Mouse (Mus musculus) lung, embryonic 14.5 days (tissue): ENCODE measurements around the gene Myo10. TPM values are rescaled to one million over a fixed set of nuclear protein-coding genes. Genes with fewer than 3 reads are reported as not detected.

Experiments used
- ATAC-seq: fragments of 200-750 bp; cut with Nextera tagmentation; 2 replicates; pipeline ENCODE4 v1.8.0; 2017; ENCODE audit warnings: mild to moderate bottlenecking, moderate TSS enrichment, moderate library complexity; ENCODE audit not compliant: insufficient read depth
- DNase-seq: peaks from one replicate; pipeline ENCODE4 v3.0.0-alpha.2; 2015
- H3K27ac ChIP-seq: fragments of 300-500 bp; sonication (generic); 2 replicates; pipeline ENCODE4 v1.5.1; 2014; ENCODE audit warnings: low read depth, mild to moderate bottlenecking, moderate library complexity
- H3K27me3 ChIP-seq: fragments of 300-500 bp; sonication (generic); 2 replicates; pipeline ENCODE4 v1.6.1; 2014; ENCODE audit warnings: low read length, control low read depth; ENCODE audit not compliant: insufficient read depth
- H3K36me3 ChIP-seq: fragments of 300-500 bp; sonication (generic); 2 replicates; pipeline ENCODE4 v1.6.1; 2014; ENCODE audit warnings: control low read depth; ENCODE audit not compliant: insufficient read depth
- H3K4me1 ChIP-seq: fragments of 300-500 bp; sonication (generic); 2 replicates; pipeline ENCODE4 v1.6.1; 2014; ENCODE audit warnings: antibody characterized with exemption, control low read depth; ENCODE audit not compliant: insufficient read depth
- H3K4me2 ChIP-seq: fragments of 300-500 bp; sonication (generic); 2 replicates; pipeline ENCODE4 v1.6.1; 2014; ENCODE audit warnings: mild to moderate bottlenecking
- H3K4me3 ChIP-seq: fragments of 300-500 bp; sonication (generic); 2 replicates; pipeline ENCODE4 v1.5.1; 2014; ENCODE audit warnings: low read depth, low read length
- H3K9ac ChIP-seq: fragments of 300-500 bp; sonication (generic); 2 replicates; pipeline ENCODE4 v1.6.1; 2014
- H3K9me3 ChIP-seq: fragments of 300-500 bp; sonication (generic); 2 replicates; pipeline ENCODE4 v1.6.1; 2016; ENCODE audit warnings: low read depth, low read length, control low read depth
- CTCF ChIP-seq: IDR thresholded peaks from 2 replicates; pipeline ENCODE4 v1.5.1; 2016; ENCODE audit warnings: antibody characterized with exemption, low read depth
- WGBS: fragments of 180-500 bp; shearing (Covaris S2); extraction: QIAGEN DNeasy Blood & Tissue Kit; methylation state at CpG from one replicate; pipeline ENCODE4 v1.1.7; 2014; 5-methylcytosine and 5-hydroxymethylcytosine counted together
- polyA plus RNA-seq: library from polyadenylated mRNA; unstranded; fragments of >200 nt; fragmentation: Nextera tagmentation; extraction: Ambion mirVana; gene quantifications from 2 replicates; pipeline ENCODE4 v1.2.1, GENCODE M21; 2014

Myo10 gene
- polyA plus RNA-seq, 1 experiment from 2014 or later = 54.8 TPM

DNA sequence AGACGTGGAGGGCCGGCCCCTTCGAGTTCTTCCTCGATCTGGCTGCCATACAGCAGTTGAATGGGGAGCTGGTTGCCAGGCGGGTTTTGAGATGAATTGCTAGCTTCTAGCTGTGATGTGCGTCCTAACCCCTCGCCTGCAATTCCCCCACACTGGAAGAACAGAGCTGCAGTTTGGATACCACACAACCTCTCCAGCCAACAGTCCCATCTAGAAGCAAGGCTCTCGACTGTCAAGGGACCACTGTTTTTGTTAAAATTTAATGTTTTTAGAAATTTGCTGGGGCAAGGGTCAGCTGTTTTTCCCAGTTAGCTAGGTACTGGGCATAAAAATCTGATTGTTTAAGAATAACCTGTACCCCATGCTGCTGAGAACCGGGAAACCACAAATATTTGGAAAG, 165.1 kb downstream of the Myo10 start:
- Histone ChIP-seq H3K27ac (peak overlapping the region; percentile 8; the same call in 1 of the 2 replicates), H3K9ac (no peak overlapping the region), H3K9me3 (no peaks in the 10 kb centered on the region), H3K4me1 (no peaks in the 10 kb centered on the region), H3K36me3 (peaks cover 90% of the 10 kb centered on the region), H3K4me3 (no peak overlapping the region), H3K27me3 (no peaks in the 10 kb centered on the region), H3K4me2 (no peak overlapping the region)
- DNase-seq (no peak), ATAC-seq (no peak)
- no peak for TF ChIP-seq CTCF
- 73% methylated on average over 9 of the region's 9 CpGs for WGBS

DNA sequence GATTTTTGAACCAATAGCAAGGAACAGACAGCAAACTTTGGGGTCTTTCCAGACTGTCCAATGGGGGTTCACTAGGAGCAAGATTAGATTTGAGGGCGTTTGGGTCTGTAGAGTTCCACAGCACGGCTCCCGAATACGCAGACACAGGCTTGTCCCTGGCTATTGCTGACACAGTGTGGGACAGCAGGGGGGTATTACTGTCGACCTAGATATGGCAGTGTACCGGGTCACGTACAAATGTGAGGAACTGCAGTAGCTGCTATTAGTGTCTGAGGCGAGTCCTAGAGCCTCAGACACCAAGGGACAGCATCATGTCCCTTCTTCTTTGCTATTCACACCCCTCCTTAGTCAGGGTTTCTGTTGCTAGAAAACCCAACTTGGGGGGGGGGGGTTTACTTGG, 165.6 kb downstream of the Myo10 start:
- Histone ChIP-seq H3K36me3 (peaks cover 90% of the 10 kb centered on the region), H3K4me3 (no peak overlapping the region), H3K9ac (no peak overlapping the region), H3K4me1 (no peaks in the 10 kb centered on the region), H3K9me3 (no peaks in the 10 kb centered on the region), H3K4me2 (no peak overlapping the region), H3K27ac (no peak overlapping the region), H3K27me3 (no peaks in the 10 kb centered on the region)
- 90% methylated on average over 8 of the region's 8 CpGs for WGBS
- ATAC-seq (no peak), DNase-seq (no peak)
- TF ChIP-seq CTCF = no peak

DNA sequence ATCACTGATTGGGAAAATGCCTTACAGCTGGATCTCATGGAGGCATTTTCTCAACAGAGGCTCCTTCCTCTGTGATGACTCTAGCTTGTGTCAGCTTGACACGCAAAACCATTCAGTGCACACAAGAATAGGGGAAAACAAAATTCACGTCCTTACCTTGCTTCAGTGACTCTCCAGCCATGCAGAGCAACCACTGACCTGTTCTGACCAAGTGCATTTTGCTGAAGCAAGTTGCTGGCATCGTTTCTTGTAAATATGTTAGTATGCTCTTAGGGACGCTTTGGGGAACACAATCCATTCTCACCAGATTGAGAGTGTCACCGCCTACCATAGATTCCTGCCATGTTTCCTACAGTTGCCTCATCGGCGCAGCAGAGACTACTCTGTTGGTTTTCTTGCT, 166.2 kb downstream of the Myo10 start:
- H3K4me2 ChIP-seq = no peak overlapping the region
- DNase-seq = no peak
- WGBS = 88% methylated on average over 7 of the region's 7 CpGs
- H3K27me3 ChIP-seq = no peaks in the 10 kb centered on the region
- H3K9me3 ChIP-seq = no peaks in the 10 kb centered on the region
- no peak overlapping the region for H3K4me3 ChIP-seq
- no peak for ATAC-seq
- TF ChIP-seq CTCF = no peak
- no peak overlapping the region for H3K9ac ChIP-seq
- H3K36me3 ChIP-seq = peaks cover 90% of the 10 kb centered on the region
- H3K4me1 ChIP-seq = no peaks in the 10 kb centered on the region
- H3K27ac ChIP-seq = no peak overlapping the region

DNA sequence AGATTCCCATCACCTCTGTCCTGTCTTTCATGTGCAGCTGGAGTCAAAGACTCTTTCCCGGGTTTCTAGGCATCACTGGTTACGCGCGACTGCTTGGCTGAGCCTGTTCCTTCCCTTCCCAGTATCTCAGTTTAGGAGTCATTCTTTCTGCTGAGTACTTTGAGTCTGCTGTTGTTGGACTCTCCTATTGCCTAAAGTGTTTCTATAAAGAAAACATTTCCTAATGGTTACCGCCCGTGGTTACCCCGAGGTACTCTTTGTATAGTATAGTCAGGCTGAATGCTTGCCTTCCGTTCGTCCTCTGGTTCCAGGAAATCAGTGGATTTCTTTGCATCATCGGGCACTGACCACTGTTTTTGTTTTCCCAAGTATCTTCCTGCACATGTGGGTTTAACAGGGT, 166.9 kb downstream of the Myo10 start:
- 80% methylated on average over 10 of the region's 10 CpGs for WGBS
- Histone ChIP-seq H3K36me3 (peaks cover 90% of the 10 kb centered on the region), H3K27ac (no peak overlapping the region), H3K4me2 (no peak overlapping the region), H3K4me3 (no peak overlapping the region), H3K9ac (no peak overlapping the region), H3K27me3 (no peaks in the 10 kb centered on the region), H3K4me1 (no peaks in the 10 kb centered on the region), H3K9me3 (no peaks in the 10 kb centered on the region)
- ATAC-seq = no peak
- DNase-seq = no peak
- no peak for TF ChIP-seq CTCF

DNA sequence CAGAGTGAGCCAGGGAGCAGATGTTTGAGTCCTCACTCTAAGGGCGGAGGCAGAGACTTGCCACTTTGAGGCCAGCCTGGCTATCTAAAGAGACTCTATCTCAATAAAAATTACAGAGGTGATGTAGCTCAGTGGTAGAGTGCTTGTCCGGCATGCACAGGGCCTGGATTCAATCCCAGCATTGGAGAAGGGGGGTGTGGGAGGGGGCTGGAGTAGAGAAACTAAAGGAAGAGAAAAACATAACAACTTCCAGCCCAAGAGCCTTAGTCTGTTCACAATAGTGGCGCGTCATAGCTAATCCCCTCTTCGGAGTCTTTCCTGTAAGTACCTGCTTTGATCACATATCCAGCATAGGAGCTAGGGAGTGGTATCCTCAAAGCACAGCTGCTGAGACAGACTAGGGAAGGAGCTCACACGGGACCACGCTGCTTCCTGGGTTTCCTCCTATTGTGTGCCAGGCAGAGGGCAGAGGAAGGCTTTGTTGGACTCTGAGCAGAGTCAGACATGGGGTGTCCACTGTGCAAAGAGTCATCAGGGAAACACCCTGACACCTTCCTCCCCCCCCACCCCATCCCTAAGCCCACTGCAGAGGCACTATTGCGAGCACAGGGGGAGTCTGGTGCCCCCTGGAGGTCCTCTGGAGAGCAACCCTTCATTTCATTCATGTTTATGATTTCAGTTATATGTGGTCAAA, 169.5 kb downstream of the Myo10 start:
- Histone ChIP-seq H3K4me2 (no peak overlapping the region), H3K27ac (no peak overlapping the region), H3K27me3 (no peaks in the 10 kb centered on the region), H3K36me3 (peaks cover 87% of the 10 kb centered on the region), H3K4me3 (no peak overlapping the region), H3K9me3 (no peaks in the 10 kb centered on the region), H3K4me1 (no peaks in the 10 kb centered on the region), H3K9ac (no peak overlapping the region)
- peak; percentile 46 for DNase-seq
- peak; percentile 77 for ATAC-seq
- WGBS = 77% methylated on average over 8 of the region's 8 CpGs
- TF ChIP-seq CTCF = peak; percentile 55

DNA sequence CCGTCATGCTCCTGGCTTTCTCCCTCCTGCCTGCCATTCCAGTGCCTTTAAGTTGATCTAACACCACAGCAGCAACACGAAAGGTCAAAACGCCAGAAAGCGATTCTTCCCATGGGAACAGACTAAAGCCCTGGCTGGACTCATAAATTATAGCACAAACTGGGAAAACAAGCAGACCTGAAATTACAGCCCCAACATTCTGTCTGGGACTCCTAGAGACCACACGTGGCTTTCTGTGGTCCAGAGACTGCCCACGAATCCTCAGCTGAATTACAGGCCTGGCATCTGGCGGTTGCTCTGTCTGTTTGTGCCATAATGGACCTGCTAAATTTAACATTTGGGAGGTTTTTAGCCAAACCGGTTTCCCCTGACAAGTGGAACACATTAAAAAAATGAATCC, 171.8 kb downstream of the Myo10 start:
- Histone ChIP-seq H3K27ac (no peak overlapping the region), H3K4me3 (no peak overlapping the region), H3K27me3 (no peaks in the 10 kb centered on the region), H3K4me2 (no peak overlapping the region), H3K9ac (no peak overlapping the region), H3K36me3 (peaks cover 86% of the 10 kb centered on the region), H3K9me3 (no peaks in the 10 kb centered on the region), H3K4me1 (no peaks in the 10 kb centered on the region)
- ATAC-seq (no peak), DNase-seq (no peak)
- 87% methylated on average over 8 of the region's 8 CpGs for WGBS
- TF ChIP-seq CTCF = no peak

DNA sequence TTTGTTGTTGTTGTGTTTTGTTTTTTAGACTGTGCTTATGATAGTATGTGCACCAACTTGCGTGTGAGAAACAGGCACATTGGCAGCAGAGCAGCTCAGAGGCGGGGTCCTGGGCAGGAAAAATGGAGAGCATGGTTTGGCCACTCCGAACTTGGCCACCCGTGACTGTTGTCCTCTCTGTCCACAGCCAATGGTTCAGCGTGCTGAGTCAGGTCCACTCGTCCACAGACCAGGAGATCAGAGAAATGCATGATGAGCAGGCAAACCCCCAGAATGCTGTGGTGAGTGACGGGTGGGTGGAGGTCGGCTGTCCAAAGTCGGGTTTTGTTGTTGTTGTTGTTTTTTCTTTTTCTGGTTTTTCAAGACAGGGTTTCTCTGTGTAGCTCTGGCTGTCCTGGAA, 173.2 kb downstream of the Myo10 start:
- Histone ChIP-seq H3K4me2 (no peak overlapping the region), H3K4me1 (no peaks in the 10 kb centered on the region), H3K27ac (no peak overlapping the region), H3K4me3 (no peak overlapping the region), H3K27me3 (no peaks in the 10 kb centered on the region), H3K36me3 (peaks cover 87% of the 10 kb centered on the region), H3K9ac (no peak overlapping the region), H3K9me3 (no peaks in the 10 kb centered on the region)
- no peak for TF ChIP-seq CTCF
- DNase-seq (no peak), ATAC-seq (no peak)
- WGBS = 97% methylated on average over 9 of the region's 9 CpGs
